Mouse (Mus musculus): ENCODE data around the gene H6pd. TPM values are rescaled to one million over a fixed set of nuclear protein-coding genes. Genes with fewer than 3 reads are reported as not detected.
A peak's percentile ranks its signal among the peaks of the same experiment; 100 is the strongest.

Gene H6pd
- total RNA-seq, 2 experiments from 2014 or later = 15.5 to 27.9 TPM

GRCm38 (mm10) chr4:149978820-149979219 lies 30.0 kb downstream of the H6pd start:
- no peak for ATAC-seq (replicated peaks; ENCODE audit: poor library complexity)

- no peak for ATAC-seq (replicated peaks; ENCODE audit: poor library complexity)
Measured at GRCm38 (mm10) chr4:149977801-149978544, 30.9 kb downstream of the H6pd start.

- no peak for ATAC-seq (replicated peaks; ENCODE audit: poor library complexity)
Measured at GRCm38 (mm10) chr4:149977181-149977580, 31.6 kb downstream of the H6pd start.

- ATAC-seq (replicated peaks; ENCODE audit: poor library complexity) = no peak
Measured at GRCm38 (mm10) chr4:149975730-149976254, 33.0 kb downstream of the H6pd start.

- no peak for ATAC-seq (replicated peaks; ENCODE audit: poor library complexity)
Measured at GRCm38 (mm10) chr4:149975291-149975690, 33.5 kb downstream of the H6pd start.

GRCm38 (mm10) chr4:149971393-149971792 lies 37.4 kb downstream of the H6pd start:
- no peak for ATAC-seq (replicated peaks; ENCODE audit: poor library complexity)

- no peak for ATAC-seq (replicated peaks; ENCODE audit: poor library complexity)
Measured at GRCm38 (mm10) chr4:149968526-149968925, 40.3 kb downstream of the H6pd start.

GRCm38 (mm10) chr4:149966963-149967362 lies 41.9 kb downstream of the H6pd start:
- no peak for ATAC-seq (replicated peaks; ENCODE audit: poor library complexity)

- ATAC-seq (replicated peaks; ENCODE audit: poor library complexity) = peak; percentile 71
Measured at GRCm38 (mm10) chr4:149966252-149966651, 42.6 kb downstream of the H6pd start.

GRCm38 (mm10) chr4:149965672-149966071 lies 43.2 kb downstream of the H6pd start:
- no peak for ATAC-seq (replicated peaks; ENCODE audit: poor library complexity)

- no peak for ATAC-seq (replicated peaks; ENCODE audit: poor library complexity)
Measured at GRCm38 (mm10) chr4:149965242-149965641, 43.6 kb downstream of the H6pd start.

GRCm38 (mm10) chr4:149964770-149965169 lies 44.1 kb downstream of the H6pd start:
- ATAC-seq (replicated peaks; ENCODE audit: poor library complexity) = no peak

GRCm38 (mm10) chr4:149964285-149964684 lies 44.5 kb downstream of the H6pd start:
- no peak for ATAC-seq (replicated peaks; ENCODE audit: poor library complexity)

GRCm38 (mm10) chr4:149960391-149960790 lies 48.4 kb downstream of the H6pd start:
- ATAC-seq (replicated peaks; ENCODE audit: poor library complexity) = no peak

GRCm38 (mm10) chr4:149959816-149960215 lies 49.0 kb downstream of the H6pd start:
- ATAC-seq (replicated peaks; ENCODE audit: poor library complexity) = no peak

- ATAC-seq (replicated peaks; ENCODE audit: poor library complexity) = peak; percentile 49
Measured at GRCm38 (mm10) chr4:149958566-149958965, 50.3 kb downstream of the H6pd start.

- ATAC-seq (replicated peaks; ENCODE audit: poor library complexity) = no peak
Measured at GRCm38 (mm10) chr4:149956048-149956447, 52.8 kb downstream of the H6pd start.

GRCm38 (mm10) chr4:149955631-149956030 lies 53.2 kb downstream of the H6pd start:
- no peak for ATAC-seq (replicated peaks; ENCODE audit: poor library complexity)

GRCm38 (mm10) chr4:149954893-149955439 lies 53.9 kb downstream of the H6pd start, which contains the start of gene Spsb1:
Gene Spsb1, minus strand, starts transcription at chr4:149955043.
- ATAC-seq (replicated peaks; ENCODE audit: poor library complexity) = peak; percentile 91

GRCm38 (mm10) chr4:149953621-149954481 lies 55.0 kb downstream of the H6pd start:
- ATAC-seq (replicated peaks; ENCODE audit: poor library complexity) = no peak

- no peak for ATAC-seq (replicated peaks; ENCODE audit: poor library complexity)
Measured at GRCm38 (mm10) chr4:149952201-149952600, 56.6 kb downstream of the H6pd start.

All from megakaryocyte progenitor cell, adult 5-6 weeks (primary cell).